Mouse (Mus musculus) myocyte (in vitro differentiated cells): ENCODE results near the gene Gm20696. TPM values are rescaled to one million over a fixed set of nuclear protein-coding genes. Genes with fewer than 3 reads are reported as not detected.
A peak's percentile ranks its signal among the peaks of the same experiment; 100 is the strongest.

Experiments used
- H3K27me3 ChIP-seq: one replicate; pipeline ENCODE4 v1.6.1; 2011; ENCODE audit not compliant: control insufficient read depth, insufficient read depth, insufficient read length
- H3K36me3 ChIP-seq: one replicate; pipeline ENCODE4 v1.6.1; 2011; ENCODE audit not compliant: control insufficient read depth, insufficient read depth
- H3K4me2 ChIP-seq: one replicate; pipeline ENCODE4 v1.6.1; 2011; ENCODE audit warnings: low read depth, control low read depth
- H3K4me3 ChIP-seq: one replicate; pipeline ENCODE4 v1.5.1; 2011; ENCODE audit warnings: mild to moderate bottlenecking, control low read depth, moderate library complexity
- H3K79me2 ChIP-seq: one replicate; pipeline ENCODE4 v1.6.1; 2011; ENCODE audit not compliant: control insufficient read depth, insufficient read depth
- H3ac ChIP-seq: one replicate; pipeline ENCODE4 v1.6.1; 2011; ENCODE audit not compliant: control insufficient read depth, insufficient read length
- CEBPB ChIP-seq: IDR thresholded peaks from 2 replicates; pipeline ENCODE4 v1.6.1; 2011; ENCODE audit warnings: mild to moderate bottlenecking, moderate library complexity; ENCODE audit not compliant: poor library complexity, insufficient read depth, severe bottlenecking
- E2F4 ChIP-seq: IDR thresholded peaks from one replicate; pipeline ENCODE4 v1.6.1; 2011; ENCODE audit warnings: mild to moderate bottlenecking, control low read depth, moderate library complexity; ENCODE audit not compliant: insufficient read depth
- MAX ChIP-seq: IDR thresholded peaks from one replicate; pipeline ENCODE4 v1.6.1; 2011; ENCODE audit warnings: low read depth, mild to moderate bottlenecking, control low read depth
- MYOD1 ChIP-seq, 3 experiments: IDR thresholded peaks; one replicate each; pipeline ENCODE4 v1.6.1; 2011; ENCODE audit warnings: control low read depth in 2 of 3, low read depth in 2 of 3, mild to moderate bottlenecking in 2 of 3, moderate library complexity in 1 of 3; ENCODE audit not compliant: insufficient read length in 2 of 3, control insufficient read depth in 1 of 3
- MYOG ChIP-seq, 3 experiments: IDR thresholded peaks; one replicate each; pipeline ENCODE4 v1.6.1; 2011; ENCODE audit warnings: control low read depth in 2 of 3, low read depth in 2 of 3, mild to moderate bottlenecking in 2 of 3; ENCODE audit not compliant: insufficient read length in 2 of 3, control insufficient read depth in 1 of 3, insufficient read depth in 1 of 3
- POLR2A ChIP-seq: IDR thresholded peaks from one replicate; pipeline ENCODE4 v1.6.1; 2011; ENCODE audit warnings: low read depth, mild to moderate bottlenecking, control low read depth, moderate library complexity; ENCODE audit not compliant: insufficient read length
- POLR2AphosphoS2 ChIP-seq: IDR thresholded peaks from one replicate; pipeline ENCODE4 v1.6.1; 2011; ENCODE audit warnings: low read depth, control low read depth; ENCODE audit not compliant: insufficient read length
- REST ChIP-seq: IDR thresholded peaks from one replicate; pipeline ENCODE4 v1.6.1; 2011; ENCODE audit warnings: mild to moderate bottlenecking, control low read depth, moderate library complexity; ENCODE audit not compliant: insufficient read depth, insufficient read length
- SRF ChIP-seq: IDR thresholded peaks from one replicate; pipeline ENCODE4 v1.6.1; 2011; ENCODE audit warnings: low read depth; ENCODE audit not compliant: control insufficient read depth, insufficient read length
- TCF12 ChIP-seq: IDR thresholded peaks from one replicate; pipeline ENCODE4 v1.6.1; 2011; ENCODE audit warnings: mild to moderate bottlenecking, control low read depth; ENCODE audit not compliant: poor library complexity, insufficient read depth, severe bottlenecking
- TCF3 ChIP-seq: IDR thresholded peaks from one replicate; pipeline ENCODE4 v1.6.1; 2011; ENCODE audit warnings: low read depth, control low read depth; ENCODE audit not compliant: insufficient read length
- USF1 ChIP-seq: IDR thresholded peaks from one replicate; pipeline ENCODE4 v1.6.1; 2011; ENCODE audit warnings: low read depth, mild to moderate bottlenecking, control low read depth, moderate library complexity
- polyA plus RNA-seq: library from polyadenylated mRNA; unstranded; fragments of >200 nt; fragmentation: generic; extraction: Trizol; gene quantifications from one replicate; pipeline ENCODE4 v1.2.1, GENCODE M21; 2012; ENCODE audit warnings: missing spikeins

Gene Gm20696
- polyA plus RNA-seq, 1 experiment: 0.13 TPM

GRCm38 (mm10) chr6:99344966-99345365 lies 321.6 kb downstream of the Gm20696 start:
- H3K79me2 ChIP-seq: no peaks in the 10 kb centered on the region
- H3ac ChIP-seq: no peak overlapping the region
- H3K4me3 ChIP-seq: no peak overlapping the region
- no peaks in the 10 kb centered on the region for H3K36me3 ChIP-seq
- H3K4me2 ChIP-seq: no peak overlapping the region
- TF ChIP-seq POLR2A (no peak), CEBPB (no peak), REST (no peak), POLR2AphosphoS2 (no peak), TCF12 (no peak), E2F4 (no peak), SRF (no peak), MYOD1 (IDR thresholded peaks at IDR 0.05; ENCODE audit: control insufficient read depth in 1 of 3, insufficient read length in 2 of 3, low read depth in 2 of 3) (no peak), MYOG (IDR thresholded peaks at IDR 0.05; ENCODE audit: control insufficient read depth in 1 of 3, insufficient read depth in 1 of 3, insufficient read length in 2 of 3, low read depth in 2 of 3) (no peak), MAX (no peak), TCF3 (no peak), USF1 (no peak)
- no peaks in the 10 kb centered on the region for H3K27me3 ChIP-seq

- no peak overlapping the region for H3K4me2 ChIP-seq
- no peak overlapping the region for H3K4me3 ChIP-seq
- no peak overlapping the region for H3ac ChIP-seq
- no peaks in the 10 kb centered on the region for H3K36me3 ChIP-seq
- TF ChIP-seq TCF3 (no peak), USF1 (no peak), MYOD1 (IDR thresholded peaks at IDR 0.05; ENCODE audit: control insufficient read depth in 1 of 3, insufficient read length in 2 of 3, low read depth in 2 of 3) (no peak), MAX (no peak), CEBPB (no peak), TCF12 (no peak), POLR2A (no peak), REST (no peak), E2F4 (no peak), MYOG (IDR thresholded peaks at IDR 0.05; ENCODE audit: control insufficient read depth in 1 of 3, insufficient read depth in 1 of 3, insufficient read length in 2 of 3, low read depth in 2 of 3) (no peak)
- H3K27me3 ChIP-seq: no peaks in the 10 kb centered on the region
- H3K79me2 ChIP-seq: no peaks in the 10 kb centered on the region
Observed at GRCm38 (mm10) chr6:99344357-99344756, 322.2 kb downstream of the Gm20696 start.

DNA sequence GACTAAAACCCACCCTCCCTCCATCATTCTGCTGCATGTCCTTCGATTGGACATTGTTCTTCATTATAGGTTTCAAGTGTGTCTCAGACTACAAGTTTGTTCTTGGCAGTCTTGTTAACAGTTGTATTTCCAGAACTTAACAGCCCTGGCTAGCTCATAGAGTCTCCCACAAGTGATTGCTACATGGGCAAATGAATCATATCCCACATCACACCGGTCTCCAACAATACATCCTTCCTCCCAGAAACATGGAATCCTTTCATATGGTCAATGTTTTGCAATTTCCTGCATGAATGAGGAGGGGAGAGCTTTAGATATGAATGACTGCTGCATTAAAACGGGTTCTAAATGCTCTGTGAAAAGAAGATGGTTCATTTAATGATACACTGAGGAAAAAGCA lies 322.8 kb downstream of the Gm20696 start:
- H3K36me3 ChIP-seq: no peaks in the 10 kb centered on the region
- H3ac ChIP-seq: no peak overlapping the region
- no peaks in the 10 kb centered on the region for H3K79me2 ChIP-seq
- H3K4me3 ChIP-seq: no peak overlapping the region
- H3K27me3 ChIP-seq: no peaks in the 10 kb centered on the region
- H3K4me2 ChIP-seq: no peak overlapping the region
- TF ChIP-seq CEBPB (peak; percentile 40; the same call in 1 of the 2 replicates), POLR2A (no peak)

GRCm38 (mm10) chr6:99342416-99342815 lies 324.2 kb downstream of the Gm20696 start:
- Histone ChIP-seq H3K79me2 (no peaks in the 10 kb centered on the region), H3ac (no peak overlapping the region), H3K27me3 (no peaks in the 10 kb centered on the region), H3K36me3 (no peaks in the 10 kb centered on the region), H3K4me2 (no peak overlapping the region), H3K4me3 (no peak overlapping the region)
- no peak for TF ChIP-seq MAX
- no peak for TF ChIP-seq SRF
- TF ChIP-seq USF1: no peak
- TF ChIP-seq MYOD1 (IDR thresholded peaks at IDR 0.05; ENCODE audit: control insufficient read depth in 1 of 3, insufficient read length in 2 of 3, low read depth in 2 of 3): no peak

DNA sequence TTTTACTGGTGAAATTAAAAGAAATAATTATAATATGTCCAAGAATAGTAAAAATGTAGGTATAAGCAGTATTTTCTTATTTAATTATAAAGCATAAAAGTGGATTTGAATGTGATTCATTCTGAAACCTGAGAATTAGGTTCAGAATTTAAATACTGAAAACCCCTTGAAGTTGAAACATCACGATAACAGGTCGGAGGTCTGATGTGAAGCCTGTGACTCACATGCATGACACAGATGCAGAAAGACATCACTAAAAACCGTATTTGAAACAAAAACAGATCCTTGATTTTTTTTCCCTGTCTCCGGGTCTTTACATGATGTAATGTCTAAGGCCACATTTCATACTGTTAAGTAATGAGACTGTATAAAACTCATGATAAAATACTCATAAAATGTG lies 325.7 kb downstream of the Gm20696 start:
- Histone ChIP-seq H3K4me3 (no peak overlapping the region), H3K36me3 (no peaks in the 10 kb centered on the region), H3K27me3 (no peaks in the 10 kb centered on the region), H3K79me2 (no peaks in the 10 kb centered on the region), H3ac (no peak overlapping the region), H3K4me2 (no peak overlapping the region)
- no peak for TF ChIP-seq REST
- TF ChIP-seq MAX: no peak
- TF ChIP-seq MYOD1 (IDR thresholded peaks at IDR 0.05; ENCODE audit: control insufficient read depth in 1 of 3, insufficient read length in 2 of 3, low read depth in 2 of 3): no peak
- TF ChIP-seq TCF12: no peak
- no peak for TF ChIP-seq CEBPB
- TF ChIP-seq SRF: no peak
- no peak for TF ChIP-seq TCF3
- no peak for TF ChIP-seq MYOG (IDR thresholded peaks at IDR 0.05; ENCODE audit: control insufficient read depth in 1 of 3, insufficient read depth in 1 of 3, insufficient read length in 2 of 3, low read depth in 2 of 3)
- no peak for TF ChIP-seq POLR2A
- TF ChIP-seq POLR2AphosphoS2: no peak
